Mouse (Mus musculus) heart, adult 2 months (tissue): ENCODE measurements around the gene Chd3. TPM values are rescaled to one million over a fixed set of nuclear protein-coding genes. Genes with fewer than 3 reads are reported as not detected.

Source experiments
- DNase-seq, 2 experiments: peaks; one replicate each; pipeline ENCODE4 v3.0.0; 2021
- H3K27ac ChIP-seq: fragments of 200-600 bp; 2 replicates; pipeline ENCODE4 v1.8.1; 2022
- H3K27me3 ChIP-seq: fragments of 200-500 bp; 2 replicates; pipeline ENCODE4 v1.6.1; 2012; ENCODE audit warnings: mild to moderate bottlenecking, low read length, inconsistent platforms, mixed read lengths; ENCODE audit not compliant: control insufficient read depth, insufficient read depth
- H3K36me3 ChIP-seq: fragments of 200-500 bp; 2 replicates; pipeline ENCODE4 v1.6.1; 2012; ENCODE audit warnings: low read length, inconsistent platforms; ENCODE audit not compliant: control insufficient read depth, insufficient read depth
- H3K4me1 ChIP-seq: fragments of 200-500 bp; 2 replicates; pipeline ENCODE4 v1.6.1; 2011; ENCODE audit warnings: low read length; ENCODE audit not compliant: control insufficient read depth, insufficient read depth
- H3K4me3 ChIP-seq: fragments of 200-600 bp; 2 replicates; pipeline ENCODE4 v1.8.1; 2022
- H3K79me2 ChIP-seq: fragments of 200-500 bp; replicated peaks from 2 replicates; pipeline ENCODE4 v1.6.1; 2012; ENCODE audit warnings: mild to moderate bottlenecking, inconsistent platforms, low read length, moderate library complexity, mixed read lengths; ENCODE audit not compliant: control insufficient read depth, insufficient read depth
- H3K9ac ChIP-seq: fragments of 200-500 bp; 2 replicates; pipeline ENCODE4 v1.6.1; 2012; ENCODE audit warnings: low read depth, mild to moderate bottlenecking, control low read depth, inconsistent platforms, low read length, mixed read lengths
- CTCF ChIP-seq: fragments of 200-600 bp; IDR thresholded peaks from 2 replicates; pipeline ENCODE4 v1.8.1; 2022; ENCODE audit warnings: antibody characterized with exemption, mild to moderate bottlenecking, moderate library complexity
- EP300 ChIP-seq: fragments of 200-500 bp; IDR thresholded peaks from 2 replicates; pipeline ENCODE4 v1.6.1; 2011; ENCODE audit warnings: low read depth, low read length, control low read depth; ENCODE audit not compliant: insufficient read depth
- POLR2A ChIP-seq: fragments of 200-500 bp; IDR thresholded peaks from 2 replicates; pipeline ENCODE4 v1.6.1; 2011; ENCODE audit warnings: mild to moderate bottlenecking, low read depth, low read length, control low read depth; ENCODE audit not compliant: insufficient read depth
- WGBS: fragments of 180-500 bp; shearing (Covaris S2); methylation state at CpG from one replicate; pipeline ENCODE4 v1.1.7; 2018; 5-methylcytosine and 5-hydroxymethylcytosine counted together
- intact Hi-C: fragments of 180-260 bp; cut with DNase I; formaldehyde crosslinking; loops from one replicate; pipeline ENCODE4 v1.15.1; 2025
- polyA plus RNA-seq: library from polyadenylated mRNA; depleted of rRNA; stranded (reverse); fragments of >200 nt; gene quantifications from 2 replicates; pipeline ENCODE4 v1.2.3, GENCODE M21; 2012
- total RNA-seq, 2 experiments: library from RNA; stranded (reverse); gene quantifications; 2 replicates each; pipeline ENCODE4 v1.2.3; 2021

Chd3 gene
- total and polyA plus RNA-seq, 3 experiments: 18.3 to 22.2 (median 20.2) TPM

- Histone ChIP-seq H3K4me1 (peaks cover 15% of the 10 kb centered on the region), H3K4me3 (peak overlapping the region; percentile 80), H3K79me2 (no peaks in the 10 kb centered on the region), H3K27me3 (no peaks in the 10 kb centered on the region), H3K9ac (peak overlapping the region; percentile 84), H3K27ac (peak overlapping the region; percentile 90), H3K36me3 (peaks cover 7% of the 10 kb centered on the region; the same call in 1 of the 2 replicates)
- peak; percentile 45 for TF ChIP-seq CTCF
- TF ChIP-seq POLR2A: peak; percentile 76
- TF ChIP-seq EP300: 0 out of 2 replicates have a peak, but pooled peaks have one; percentile 10
- DNase-seq: peak; percentile 84 to 91
- WGBS: under 1% methylated on average over 33 of the region's 33 CpGs
- intact Hi-C loops: loop anchor here (10.0 kb wide), 1 partner anchor 304 kb away; no protein-coding TSS in a partner anchor
Observed at GRCm38 (mm10) chr11:69408541-69409377, 39.6 kb upstream of the Chd3 start.

- WGBS: 76% methylated on average over 4 of the region's 4 CpGs
- no peak overlapping the region for H3K9ac ChIP-seq
- H3K27ac ChIP-seq: no peak overlapping the region
- H3K79me2 ChIP-seq: no peaks in the 10 kb centered on the region
- intact Hi-C loops: loop anchor here (2.0 to 10.0 kb wide), 2 partner anchors 13 to 303 kb away; no protein-coding TSS in a partner anchor
- TF ChIP-seq EP300 (no peak), CTCF (no peak), POLR2A (no peak)
- DNase-seq: no peak
- H3K27me3 ChIP-seq: no peaks in the 10 kb centered on the region
- no peak overlapping the region for H3K4me3 ChIP-seq
- H3K36me3 ChIP-seq: peaks cover 7% of the 10 kb centered on the region; the same call in 1 of the 2 replicates
- peaks cover 12% of the 10 kb centered on the region for H3K4me1 ChIP-seq
Observed at GRCm38 (mm10) chr11:69407724-69408004, 38.5 kb upstream of the Chd3 start.

GRCm38 (mm10) chr11:69406867-69407723 is 37.9 kb upstream of the Chd3 start:
- H3K27ac ChIP-seq: no peak overlapping the region
- H3K9ac ChIP-seq: no peak overlapping the region
- no peak for TF ChIP-seq CTCF
- no peaks in the 10 kb centered on the region for H3K27me3 ChIP-seq
- peaks cover 8% of the 10 kb centered on the region for H3K4me1 ChIP-seq
- no peak for DNase-seq
- WGBS: 87% methylated on average over 16 of the region's 16 CpGs
- no peak overlapping the region for H3K4me3 ChIP-seq
- peaks cover 6% of the 10 kb centered on the region; the same call in 1 of the 2 replicates for H3K36me3 ChIP-seq
- no peaks in the 10 kb centered on the region for H3K79me2 ChIP-seq
- intact Hi-C loops: loop anchor here (2.0 to 10.0 kb wide), 2 partner anchors 14 to 302 kb away; no protein-coding TSS in a partner anchor

- no peak for TF ChIP-seq EP300
- no peak for TF ChIP-seq CTCF
- TF ChIP-seq POLR2A: no peak
- H3K9ac ChIP-seq: no peak overlapping the region
- H3K36me3 ChIP-seq: peaks cover 3% of the 10 kb centered on the region; the same call in 1 of the 2 replicates
- no peaks in the 10 kb centered on the region for H3K79me2 ChIP-seq
- no peak overlapping the region for H3K27ac ChIP-seq
- peaks cover 7% of the 10 kb centered on the region for H3K4me1 ChIP-seq
- no peak for DNase-seq
- H3K4me3 ChIP-seq: no peak overlapping the region
- no peaks in the 10 kb centered on the region for H3K27me3 ChIP-seq
- intact Hi-C loops: loop anchor here (2.0 to 10.0 kb wide), 2 partner anchors 15 to 301 kb away; no protein-coding TSS in a partner anchor
- WGBS: 87% methylated on average over 19 of the region's 19 CpGs
Observed at GRCm38 (mm10) chr11:69406282-69406681, 37.1 kb upstream of the Chd3 start.

- Histone ChIP-seq H3K36me3 (peaks cover 3% of the 10 kb centered on the region; the same call in 1 of the 2 replicates), H3K27ac (no peak overlapping the region), H3K4me1 (peaks cover 7% of the 10 kb centered on the region), H3K79me2 (no peaks in the 10 kb centered on the region), H3K9ac (no peak overlapping the region), H3K4me3 (no peak overlapping the region), H3K27me3 (no peaks in the 10 kb centered on the region)
- TF ChIP-seq POLR2A: no peak
- no peak for TF ChIP-seq EP300
- TF ChIP-seq CTCF: no peak
- WGBS: 92% methylated on average over 24 of the region's 24 CpGs
- DNase-seq: no peak
- intact Hi-C loops: loop anchor here (2.0 to 10.0 kb wide), 2 partner anchors 15 to 301 kb away; no protein-coding TSS in a partner anchor
Observed at GRCm38 (mm10) chr11:69405397-69406200, 36.4 kb upstream of the Chd3 start.
